Mouse (Mus musculus): ENCODE data around the gene Ctse. TPM values are rescaled to one million over a fixed set of nuclear protein-coding genes. Genes with fewer than 3 reads are reported as not detected.

Gene Ctse
- polyA plus RNA-seq, 1 experiment from 2014 or later = not detected

- no peak overlapping the region for H3K27ac ChIP-seq (ENCODE audit: low read depth, low read length)
- 76% methylated on average over 4 of the region's 4 CpGs for WGBS
- H3K4me3 ChIP-seq (ENCODE audit: low read length) = no peak overlapping the region
Measured at GRCm38 (mm10) chr1:131640062-131640461, 2.0 kb downstream of the Ctse start.

GRCm38 (mm10) chr1:131641565-131641964 lies 3.5 kb downstream of the Ctse start:
- H3K36me3 ChIP-seq (ENCODE audit: control insufficient read depth, insufficient read depth, low read length) = no peaks in the 10 kb centered on the region
- H3K9ac ChIP-seq (ENCODE audit: low read depth, low read length) = no peak overlapping the region
- H3K27me3 ChIP-seq (replicated peaks; ENCODE audit: control insufficient read depth, insufficient read depth, low read length) = no peaks in the 10 kb centered on the region
- no peaks in the 10 kb centered on the region for H3K9me3 ChIP-seq (ENCODE audit: control insufficient read depth, low read length)
- H3K4me2 ChIP-seq (ENCODE audit: low read length) = no peak overlapping the region
- H3K4me3 ChIP-seq (ENCODE audit: low read length) = no peak overlapping the region
- H3K27ac ChIP-seq (ENCODE audit: low read depth, low read length) = no peak overlapping the region
- ATAC-seq = no peak
- H3K4me1 ChIP-seq (ENCODE audit: control insufficient read depth, insufficient read depth, low read depth, low read length) = no peaks in the 10 kb centered on the region
- 92% methylated on average over 13 of the region's 13 CpGs for WGBS

More at GRCm38 (mm10) chr1:131640062-131640461, 2.0 kb downstream of the Ctse start:
- no peak overlapping the region for H3K4me2 ChIP-seq (ENCODE audit: low read length)
- no peaks in the 10 kb centered on the region for H3K4me1 ChIP-seq (ENCODE audit: control insufficient read depth, insufficient read depth, low read depth, low read length)
- H3K27me3 ChIP-seq (replicated peaks; ENCODE audit: control insufficient read depth, insufficient read depth, low read length) = no peaks in the 10 kb centered on the region
- no peak overlapping the region for H3K9ac ChIP-seq (ENCODE audit: low read depth, low read length)
- no peaks in the 10 kb centered on the region for H3K36me3 ChIP-seq (ENCODE audit: control insufficient read depth, insufficient read depth, low read length)
- H3K9me3 ChIP-seq (ENCODE audit: control insufficient read depth, low read length) = no peaks in the 10 kb centered on the region
- ATAC-seq = no peak

- H3K9ac ChIP-seq (ENCODE audit: low read depth, low read length) = no peak overlapping the region
- no peak for ATAC-seq
- WGBS = 83% methylated on average over 2 of the region's 2 CpGs
Measured at GRCm38 (mm10) chr1:131642251-131642650, 4.1 kb downstream of the Ctse start.

GRCm38 (mm10) chr1:131652670-131653443 lies 14.8 kb downstream of the Ctse start:
- 68% methylated on average over 12 of the region's 12 CpGs for WGBS
- Histone ChIP-seq H3K4me1 (ENCODE audit: control insufficient read depth, insufficient read depth, low read depth, low read length) (0 out of 2 replicates have a peak, but pooled peaks cover 3% of the 10 kb centered on the region), H3K36me3 (ENCODE audit: control insufficient read depth, insufficient read depth, low read length) (no peaks in the 10 kb centered on the region), H3K4me2 (ENCODE audit: low read length) (no peak overlapping the region), H3K27me3 (replicated peaks; ENCODE audit: control insufficient read depth, insufficient read depth, low read length) (no peaks in the 10 kb centered on the region), H3K9me3 (ENCODE audit: control insufficient read depth, low read length) (no peaks in the 10 kb centered on the region), H3K4me3 (ENCODE audit: low read length) (no peak overlapping the region), H3K9ac (ENCODE audit: low read depth, low read length) (no peak overlapping the region), H3K27ac (ENCODE audit: low read depth, low read length) (no peak overlapping the region)
- ATAC-seq = no peak

More at GRCm38 (mm10) chr1:131642251-131642650, 4.1 kb downstream of the Ctse start:
- Histone ChIP-seq H3K4me3 (ENCODE audit: low read length) (no peak overlapping the region), H3K27ac (ENCODE audit: low read depth, low read length) (no peak overlapping the region), H3K36me3 (ENCODE audit: control insufficient read depth, insufficient read depth, low read length) (no peaks in the 10 kb centered on the region), H3K4me2 (ENCODE audit: low read length) (no peak overlapping the region), H3K27me3 (replicated peaks; ENCODE audit: control insufficient read depth, insufficient read depth, low read length) (no peaks in the 10 kb centered on the region), H3K4me1 (ENCODE audit: control insufficient read depth, insufficient read depth, low read depth, low read length) (no peaks in the 10 kb centered on the region), H3K9me3 (ENCODE audit: control insufficient read depth, low read length) (no peaks in the 10 kb centered on the region)

- no peak overlapping the region for H3K4me2 ChIP-seq (ENCODE audit: low read length)
- H3K27me3 ChIP-seq (replicated peaks; ENCODE audit: control insufficient read depth, insufficient read depth, low read length) = no peaks in the 10 kb centered on the region
- no peak for ATAC-seq
- H3K4me3 ChIP-seq (ENCODE audit: low read length) = no peak overlapping the region
- no peak overlapping the region for H3K27ac ChIP-seq (ENCODE audit: low read depth, low read length)
- H3K9me3 ChIP-seq (ENCODE audit: control insufficient read depth, low read length) = no peaks in the 10 kb centered on the region
- H3K9ac ChIP-seq (ENCODE audit: low read depth, low read length) = no peak overlapping the region
- 0 out of 2 replicates have a peak, but pooled peaks cover 3% of the 10 kb centered on the region for H3K4me1 ChIP-seq (ENCODE audit: control insufficient read depth, insufficient read depth, low read depth, low read length)
- H3K36me3 ChIP-seq (ENCODE audit: control insufficient read depth, insufficient read depth, low read length) = no peaks in the 10 kb centered on the region
- 87% methylated on average over 6 of the region's 6 CpGs for WGBS
Measured at GRCm38 (mm10) chr1:131655601-131656000, 17.5 kb downstream of the Ctse start.

- Histone ChIP-seq H3K9me3 (ENCODE audit: control insufficient read depth, low read length) (no peaks in the 10 kb centered on the region), H3K36me3 (ENCODE audit: control insufficient read depth, insufficient read depth, low read length) (no peaks in the 10 kb centered on the region), H3K4me1 (ENCODE audit: control insufficient read depth, insufficient read depth, low read depth, low read length) (0 out of 2 replicates have a peak, but pooled peaks cover 3% of the 10 kb centered on the region), H3K27ac (ENCODE audit: low read depth, low read length) (peak overlapping the region; percentile 61), H3K9ac (ENCODE audit: low read depth, low read length) (peak overlapping the region; percentile 39; the same call in 1 of the 2 replicates), H3K4me3 (ENCODE audit: low read length) (peak overlapping the region; percentile 19), H3K4me2 (ENCODE audit: low read length) (peak overlapping the region; percentile 51), H3K27me3 (replicated peaks; ENCODE audit: control insufficient read depth, insufficient read depth, low read length) (no peaks in the 10 kb centered on the region)
- WGBS = under 1% methylated on average over 11 of the region's 11 CpGs
- peak; percentile 94 for ATAC-seq
Measured at GRCm38 (mm10) chr1:131657945-131658354, 19.8 kb downstream of the Ctse start.

GRCm38 (mm10) chr1:131659512-131660085 lies 21.5 kb downstream of the Ctse start:
- 64% methylated on average over 5 of the region's 5 CpGs for WGBS
- no peaks in the 10 kb centered on the region for H3K36me3 ChIP-seq (ENCODE audit: control insufficient read depth, insufficient read depth, low read length)
- H3K9me3 ChIP-seq (ENCODE audit: control insufficient read depth, low read length) = no peaks in the 10 kb centered on the region
- no peak overlapping the region for H3K4me3 ChIP-seq (ENCODE audit: low read length)
- H3K27ac ChIP-seq (ENCODE audit: low read depth, low read length) = no peak overlapping the region
- H3K4me1 ChIP-seq (ENCODE audit: control insufficient read depth, insufficient read depth, low read depth, low read length) = 0 out of 2 replicates have a peak, but pooled peaks cover 3% of the 10 kb centered on the region
- H3K9ac ChIP-seq (ENCODE audit: low read depth, low read length) = no peak overlapping the region
- no peaks in the 10 kb centered on the region for H3K27me3 ChIP-seq (replicated peaks; ENCODE audit: control insufficient read depth, insufficient read depth, low read length)
- no peak for ATAC-seq
- no peak overlapping the region for H3K4me2 ChIP-seq (ENCODE audit: low read length)

- 0 out of 2 replicates have a peak, but pooled peaks cover 3% of the 10 kb centered on the region for H3K4me1 ChIP-seq (ENCODE audit: control insufficient read depth, insufficient read depth, low read depth, low read length)
- 87% methylated on average over 2 of the region's 2 CpGs for WGBS
- no peaks in the 10 kb centered on the region for H3K27me3 ChIP-seq (replicated peaks; ENCODE audit: control insufficient read depth, insufficient read depth, low read length)
- H3K9ac ChIP-seq (ENCODE audit: low read depth, low read length) = no peak overlapping the region
- no peak overlapping the region for H3K4me2 ChIP-seq (ENCODE audit: low read length)
- no peaks in the 10 kb centered on the region for H3K36me3 ChIP-seq (ENCODE audit: control insufficient read depth, insufficient read depth, low read length)
- ATAC-seq = no peak
- H3K27ac ChIP-seq (ENCODE audit: low read depth, low read length) = no peak overlapping the region
- H3K4me3 ChIP-seq (ENCODE audit: low read length) = no peak overlapping the region
- no peaks in the 10 kb centered on the region for H3K9me3 ChIP-seq (ENCODE audit: control insufficient read depth, low read length)
Measured at GRCm38 (mm10) chr1:131660266-131660665, 22.2 kb downstream of the Ctse start.

GRCm38 (mm10) chr1:131660716-131661472 lies 22.8 kb downstream of the Ctse start:
- no peak overlapping the region for H3K27ac ChIP-seq (ENCODE audit: low read depth, low read length)
- no peak overlapping the region for H3K4me3 ChIP-seq (ENCODE audit: low read length)
- no peaks in the 10 kb centered on the region for H3K36me3 ChIP-seq (ENCODE audit: control insufficient read depth, insufficient read depth, low read length)
- 76% methylated on average over 7 of the region's 7 CpGs for WGBS
- H3K9ac ChIP-seq (ENCODE audit: low read depth, low read length) = no peak overlapping the region
- H3K4me2 ChIP-seq (ENCODE audit: low read length) = no peak overlapping the region
- no peaks in the 10 kb centered on the region for H3K27me3 ChIP-seq (replicated peaks; ENCODE audit: control insufficient read depth, insufficient read depth, low read length)
- H3K9me3 ChIP-seq (ENCODE audit: control insufficient read depth, low read length) = no peaks in the 10 kb centered on the region
- 0 out of 2 replicates have a peak, but pooled peaks cover 3% of the 10 kb centered on the region for H3K4me1 ChIP-seq (ENCODE audit: control insufficient read depth, insufficient read depth, low read depth, low read length)
- no peak for ATAC-seq

All from hindbrain, embryonic 16.5 days (tissue).